Mouse (Mus musculus) kidney, adult 2 months (tissue): ENCODE data around the gene Slc22a8. TPM values are rescaled to one million over a fixed set of nuclear protein-coding genes. Genes with fewer than 3 reads are reported as not detected.

Source experiments
- DNase-seq: peaks from one replicate; pipeline ENCODE4 v3.0.0; 2021
- H3K27ac ChIP-seq: fragments of 200-500 bp; 2 replicates; pipeline ENCODE4 v1.5.1; 2012; ENCODE audit warnings: low read depth, low read length, control low read depth, inconsistent platforms; ENCODE audit not compliant: insufficient read depth
- H3K27me3 ChIP-seq: fragments of 200-500 bp; replicated peaks from 2 replicates; pipeline ENCODE4 v1.6.1; 2012; ENCODE audit warnings: mild to moderate bottlenecking, moderate library complexity, low read length, inconsistent platforms; ENCODE audit not compliant: control insufficient read depth, insufficient read depth
- H3K36me3 ChIP-seq: fragments of 200-500 bp; 2 replicates; pipeline ENCODE4 v1.6.1; 2012; ENCODE audit warnings: mild to moderate bottlenecking, moderate library complexity, low read length, inconsistent platforms; ENCODE audit not compliant: control insufficient read depth, insufficient read depth
- H3K4me1 ChIP-seq: fragments of 200-500 bp; 2 replicates; pipeline ENCODE4 v1.6.1; 2011; ENCODE audit warnings: low read length; ENCODE audit not compliant: control insufficient read depth, insufficient read depth
- H3K4me3 ChIP-seq: fragments of 200-500 bp; 2 replicates; pipeline ENCODE4 v1.5.1; 2011; ENCODE audit warnings: mild to moderate bottlenecking, low read depth, low read length, control low read depth; ENCODE audit not compliant: insufficient read depth
- CTCF ChIP-seq: fragments of 200-500 bp; conservative IDR thresholded peaks from 2 replicates; pipeline ENCODE4 v1.5.1; 2011; ENCODE audit warnings: low read depth, mild to moderate bottlenecking, control low read depth, low read length, moderate library complexity, mixed read lengths; ENCODE audit not compliant: insufficient read depth, insufficient read length
- POLR2A ChIP-seq: fragments of 200-500 bp; IDR thresholded peaks from one replicate; pipeline ENCODE4 v1.6.1; 2011; ENCODE audit warnings: low read depth, low read length, control low read depth
- WGBS: fragments of 180-500 bp; shearing (Covaris S2); methylation state at CpG from one replicate; pipeline ENCODE4 v1.1.7; 2018; 5-methylcytosine and 5-hydroxymethylcytosine counted together
- polyA plus RNA-seq: library from polyadenylated mRNA; depleted of rRNA; stranded (reverse); fragments of >200 nt; gene quantifications from 2 replicates; pipeline ENCODE4 v1.2.3, GENCODE M21; 2012

Gene Slc22a8
- polyA plus RNA-seq, 1 experiment, result 582 TPM

GRCm38 (mm10) chr19:8585298-8585697, 5.8 kb upstream of the Slc22a8 start:
- Histone ChIP-seq H3K36me3 (no peaks in the 10 kb centered on the region), H3K4me1 (no peaks in the 10 kb centered on the region), H3K27ac (no peak overlapping the region), H3K4me3 (no peak overlapping the region), H3K27me3 (no peaks in the 10 kb centered on the region)
- WGBS, result 86% methylated on average over 3 of the region's 3 CpGs
- DNase-seq, result no peak
- TF ChIP-seq POLR2A (no peak), CTCF (no peak)

- TF ChIP-seq CTCF, result no peak
- TF ChIP-seq POLR2A, result no peak
- WGBS, result 93% methylated on average over 2 of the region's 2 CpGs
Measured at GRCm38 (mm10) chr19:8585899-8586298, 5.2 kb upstream of the Slc22a8 start.

GRCm38 (mm10) chr19:8586350-8586749, 4.7 kb upstream of the Slc22a8 start:
- 67% methylated on average over 3 of the region's 3 CpGs for WGBS
- no peak overlapping the region for H3K27ac ChIP-seq

More at GRCm38 (mm10) chr19:8585899-8586298, 5.2 kb upstream of the Slc22a8 start:
- DNase-seq, result no peak
- no peak overlapping the region for H3K4me3 ChIP-seq
- no peaks in the 10 kb centered on the region for H3K27me3 ChIP-seq
- no peaks in the 10 kb centered on the region for H3K36me3 ChIP-seq
- H3K27ac ChIP-seq, result no peak overlapping the region
- no peaks in the 10 kb centered on the region for H3K4me1 ChIP-seq

GRCm38 (mm10) chr19:8587315-8587714, 3.7 kb upstream of the Slc22a8 start:
- no peaks in the 10 kb centered on the region for H3K36me3 ChIP-seq
- DNase-seq, result no peak
- H3K4me3 ChIP-seq, result no peak overlapping the region
- no peak overlapping the region for H3K27ac ChIP-seq
- H3K27me3 ChIP-seq, result no peaks in the 10 kb centered on the region
- TF ChIP-seq POLR2A, result no peak
- peak; percentile 54 for TF ChIP-seq CTCF
- WGBS, result 75% methylated on average over 1 of the region's 1 CpGs
- H3K4me1 ChIP-seq, result no peaks in the 10 kb centered on the region

More at GRCm38 (mm10) chr19:8586350-8586749, 4.7 kb upstream of the Slc22a8 start:
- H3K4me3 ChIP-seq, result no peak overlapping the region
- H3K36me3 ChIP-seq, result no peaks in the 10 kb centered on the region
- TF ChIP-seq CTCF (no peak), POLR2A (no peak)
- DNase-seq, result no peak
- no peaks in the 10 kb centered on the region for H3K4me1 ChIP-seq
- no peaks in the 10 kb centered on the region for H3K27me3 ChIP-seq

GRCm38 (mm10) chr19:8592155-8592554, 1.1 kb downstream of the Slc22a8 start:
- no peaks in the 10 kb centered on the region for H3K36me3 ChIP-seq
- no peak overlapping the region for H3K4me3 ChIP-seq
- WGBS, result 55% methylated on average over 2 of the region's 2 CpGs
- H3K27me3 ChIP-seq, result no peaks in the 10 kb centered on the region
- no peak overlapping the region for H3K27ac ChIP-seq
- no peak for DNase-seq
- 0 out of 2 replicates have a peak, but pooled peaks cover 5% of the 10 kb centered on the region for H3K4me1 ChIP-seq
- TF ChIP-seq CTCF, result no peak
- TF ChIP-seq POLR2A, result no peak

GRCm38 (mm10) chr19:8592873-8593408, 1.9 kb downstream of the Slc22a8 start:
- H3K4me3 ChIP-seq, result peak overlapping the region; percentile 59
- peak; percentile 67 for DNase-seq
- TF ChIP-seq CTCF (no peak), POLR2A (peak; percentile 68)
- peaks cover 7% of the 10 kb centered on the region for H3K4me1 ChIP-seq
- H3K36me3 ChIP-seq, result no peaks in the 10 kb centered on the region
- 46% methylated on average over 6 of the region's 6 CpGs for WGBS
- no peaks in the 10 kb centered on the region for H3K27me3 ChIP-seq
- H3K27ac ChIP-seq, result peak overlapping the region; percentile 69

GRCm38 (mm10) chr19:8593833-8594232, 2.8 kb downstream of the Slc22a8 start:
- Histone ChIP-seq H3K4me1 (peaks cover 13% of the 10 kb centered on the region), H3K27ac (peak overlapping the region; percentile 69), H3K36me3 (no peaks in the 10 kb centered on the region), H3K27me3 (no peaks in the 10 kb centered on the region), H3K4me3 (peak overlapping the region; percentile 59)
- TF ChIP-seq CTCF, result no peak
- TF ChIP-seq POLR2A, result no peak
- DNase-seq, result no peak
- 56% methylated on average over 11 of the region's 11 CpGs for WGBS
